Mouse (Mus musculus): ENCODE data around the gene Plcl1.

- TF ChIP-seq CTCF (IDR thresholded peaks at IDR 0.05; ENCODE audit: low read depth) (no peak), EP300 (IDR thresholded peaks at IDR 0.05; ENCODE audit: low read depth) (no peak)
These were observed 13.2 kb downstream of the Plcl1 start for GRCm38 (mm10) chr1:55418968-55419367.

Data from liver, postnatal 0 days (tissue).